26 mouse cellular contexts compared by ENCODE assay signal in genomic region chr9:117368016-117368415, GRCm38 (mm10).
"Had no signal": no experiment of that assay in that cellular context is flagged by ENCODE, and none has a peak within 500 bp of the region (broad histone marks: within the 10 kb centered on the region; RNA-seq: fewer than 3 reads in every experiment).

No protein-coding gene starts in this region.

- H3K27ac ChIP-seq: embryonic facial prominence, embryonic 12.5 days; embryonic facial prominence, embryonic 13.5 days; forebrain, embryonic 10.5 days; forebrain, embryonic 12.5 days; forebrain, embryonic 13.5 days; forebrain, embryonic 15.5 days; gastrocnemius, adult 2 months; heart, adult 2 months had no signal

- ATAC-seq: forebrain, embryonic 13.5 days; forebrain, embryonic 14.5 days; forebrain, embryonic 15.5 days; forebrain, embryonic 16.5 days; forebrain, postnatal 0 days had no signal

- H3K4me3 ChIP-seq: embryonic facial prominence, embryonic 12.5 days; embryonic facial prominence, embryonic 13.5 days; erythroblast, embryonic 14.5 days; forebrain, embryonic 10.5 days; forebrain, embryonic 12.5 days; forebrain, embryonic 13.5 days; forebrain, embryonic 15.5 days; gastrocnemius, adult 2 months; heart, adult 2 months had no signal

- H3K9ac ChIP-seq: embryonic facial prominence, embryonic 12.5 days; embryonic facial prominence, embryonic 13.5 days; forebrain, embryonic 12.5 days; forebrain, embryonic 13.5 days; forebrain, embryonic 15.5 days; forebrain, postnatal 0 days had no signal

- H3K36me3 ChIP-seq: embryonic facial prominence, embryonic 12.5 days; embryonic facial prominence, embryonic 13.5 days; forebrain, embryonic 10.5 days; forebrain, embryonic 12.5 days; forebrain, embryonic 15.5 days had no signal

- H3K4me2 ChIP-seq: embryonic facial prominence, embryonic 12.5 days; embryonic facial prominence, embryonic 13.5 days; forebrain, embryonic 12.5 days; forebrain, embryonic 13.5 days; forebrain, embryonic 15.5 days had no signal

- H3K4me1 ChIP-seq: embryonic facial prominence, embryonic 13.5 days; forebrain, embryonic 15.5 days had no signal

- DNase-seq: cerebellum, adult 18-20 months; cerebellum, adult 2 months; cerebellum, adult 8-10 months; cerebellum, adult 9-10 months; cerebellum, adult 9-11 months; cerebellum, postnatal 10 days; cerebellum, postnatal 14 days; cerebellum, postnatal 25 days; cerebellum, postnatal 36 days; embryo, embryonic 11 days; forebrain, postnatal 0 days; gastrocnemius, adult 2 months; gastrocnemius, postnatal 10 days; gastrocnemius, postnatal 14 days; gastrocnemius, postnatal 25 days; gastrocnemius, postnatal 36 days; heart, adult 2 months had no signal

- H3K27me3 ChIP-seq: embryonic facial prominence, embryonic 12.5 days; embryonic facial prominence, embryonic 13.5 days; forebrain, embryonic 15.5 days had no signal

- H3K9me3 ChIP-seq: embryonic facial prominence, embryonic 12.5 days; embryonic facial prominence, embryonic 13.5 days; forebrain, embryonic 10.5 days; forebrain, embryonic 12.5 days; forebrain, embryonic 13.5 days; forebrain, embryonic 15.5 days had no signal
